Mouse (Mus musculus): ENCODE data around the gene Kcng1. TPM values are rescaled to one million over a fixed set of nuclear protein-coding genes. Genes with fewer than 3 reads are reported as not detected.

Gene Kcng1
- polyA plus RNA-seq, 1 experiment from 2014 or later = 0.76 TPM

GRCm38 (mm10) chr2:168242841-168243240 is 38.7 kb downstream of the Kcng1 start:
- H3K27ac ChIP-seq (replicated peaks; ENCODE audit: low read depth, low read length) = no peak overlapping the region
- H3K4me3 ChIP-seq (ENCODE audit: low read depth, low read length) = no peak overlapping the region
- 0 out of 2 replicates have a peak, but pooled peaks have one; percentile 31 for ATAC-seq (ENCODE audit: insufficient number of reproducible peaks, low FRiP score, low TSS enrichment, low read depth)
- no peaks in the 10 kb centered on the region for H3K9me3 ChIP-seq (ENCODE audit: control insufficient read depth, low read length)
- DNase-seq (ENCODE audit: low spot score) = no peak
- H3K27me3 ChIP-seq (ENCODE audit: control insufficient read depth, insufficient read depth, low read length) = no peaks in the 10 kb centered on the region
- H3K9ac ChIP-seq (ENCODE audit: low read length) = no peak overlapping the region
- H3K4me1 ChIP-seq (ENCODE audit: control insufficient read depth, insufficient read depth, low read length) = 0 out of 2 replicates have a peak, but pooled peaks cover 2% of the 10 kb centered on the region
- H3K4me2 ChIP-seq (ENCODE audit: low read depth, severe bottlenecking) = no peak overlapping the region
- no peaks in the 10 kb centered on the region for H3K36me3 ChIP-seq (ENCODE audit: control insufficient read depth, insufficient read depth, low read length)

GRCm38 (mm10) chr2:168238335-168238734 is 43.2 kb downstream of the Kcng1 start:
- no peaks in the 10 kb centered on the region for H3K4me1 ChIP-seq (ENCODE audit: control insufficient read depth, insufficient read depth, low read length)
- H3K9ac ChIP-seq (ENCODE audit: low read length) = no peak overlapping the region
- no peaks in the 10 kb centered on the region for H3K36me3 ChIP-seq (ENCODE audit: control insufficient read depth, insufficient read depth, low read length)
- H3K4me2 ChIP-seq (ENCODE audit: low read depth, severe bottlenecking) = no peak overlapping the region
- DNase-seq (ENCODE audit: low spot score) (no peak), ATAC-seq (ENCODE audit: insufficient number of reproducible peaks, low FRiP score, low TSS enrichment, low read depth) (no peak)
- no peak overlapping the region for H3K4me3 ChIP-seq (ENCODE audit: low read depth, low read length)
- 91% methylated on average over 4 of the region's 4 CpGs for WGBS
- no peaks in the 10 kb centered on the region for H3K27me3 ChIP-seq (ENCODE audit: control insufficient read depth, insufficient read depth, low read length)
- no peak overlapping the region for H3K27ac ChIP-seq (replicated peaks; ENCODE audit: low read depth, low read length)
- no peaks in the 10 kb centered on the region for H3K9me3 ChIP-seq (ENCODE audit: control insufficient read depth, low read length)

- DNase-seq (ENCODE audit: low spot score) (no peak), ATAC-seq (ENCODE audit: insufficient number of reproducible peaks, low FRiP score, low TSS enrichment, low read depth) (no peak)
- Histone ChIP-seq H3K4me2 (ENCODE audit: low read depth, severe bottlenecking) (no peak overlapping the region), H3K27ac (replicated peaks; ENCODE audit: low read depth, low read length) (no peak overlapping the region), H3K27me3 (ENCODE audit: control insufficient read depth, insufficient read depth, low read length) (no peaks in the 10 kb centered on the region), H3K9ac (ENCODE audit: low read length) (no peak overlapping the region), H3K4me3 (ENCODE audit: low read depth, low read length) (no peak overlapping the region), H3K36me3 (ENCODE audit: control insufficient read depth, insufficient read depth, low read length) (no peaks in the 10 kb centered on the region), H3K9me3 (ENCODE audit: control insufficient read depth, low read length) (no peaks in the 10 kb centered on the region), H3K4me1 (ENCODE audit: control insufficient read depth, insufficient read depth, low read length) (peaks cover 16% of the 10 kb centered on the region)
- WGBS = 92% methylated on average over 5 of the region's 5 CpGs
Observed at GRCm38 (mm10) chr2:168233286-168233685, 48.2 kb downstream of the Kcng1 start.

GRCm38 (mm10) chr2:168231471-168231829 is 50.1 kb downstream of the Kcng1 start:
- peak overlapping the region; percentile 99 for H3K4me2 ChIP-seq (ENCODE audit: low read depth, severe bottlenecking)
- peaks cover 2% of the 10 kb centered on the region; the same call in 1 of the 2 replicates for H3K36me3 ChIP-seq (ENCODE audit: control insufficient read depth, insufficient read depth, low read length)
- ATAC-seq (ENCODE audit: insufficient number of reproducible peaks, low FRiP score, low TSS enrichment, low read depth) (no peak), DNase-seq (ENCODE audit: low spot score) (no peak)
- peak overlapping the region; percentile 81 for H3K9ac ChIP-seq (ENCODE audit: low read length)
- no peaks in the 10 kb centered on the region for H3K27me3 ChIP-seq (ENCODE audit: control insufficient read depth, insufficient read depth, low read length)
- WGBS = 59% methylated on average over 33 of the region's 33 CpGs
- H3K27ac ChIP-seq (replicated peaks; ENCODE audit: low read depth, low read length) = no peak overlapping the region
- no peaks in the 10 kb centered on the region for H3K9me3 ChIP-seq (ENCODE audit: control insufficient read depth, low read length)
- H3K4me3 ChIP-seq (ENCODE audit: low read depth, low read length) = peak overlapping the region; percentile 100
- H3K4me1 ChIP-seq (ENCODE audit: control insufficient read depth, insufficient read depth, low read length) = peaks cover 16% of the 10 kb centered on the region

- DNase-seq (ENCODE audit: low spot score) (peak; percentile 28), ATAC-seq (ENCODE audit: insufficient number of reproducible peaks, low FRiP score, low TSS enrichment, low read depth) (no peak)
- Histone ChIP-seq H3K9ac (ENCODE audit: low read length) (peak overlapping the region; percentile 81), H3K27me3 (ENCODE audit: control insufficient read depth, insufficient read depth, low read length) (no peaks in the 10 kb centered on the region), H3K36me3 (ENCODE audit: control insufficient read depth, insufficient read depth, low read length) (peaks cover 4% of the 10 kb centered on the region; the same call in 1 of the 2 replicates), H3K4me3 (ENCODE audit: low read depth, low read length) (peak overlapping the region; percentile 100), H3K4me1 (ENCODE audit: control insufficient read depth, insufficient read depth, low read length) (peaks cover 16% of the 10 kb centered on the region), H3K9me3 (ENCODE audit: control insufficient read depth, low read length) (no peaks in the 10 kb centered on the region), H3K27ac (replicated peaks; ENCODE audit: low read depth, low read length) (peak overlapping the region; percentile 83), H3K4me2 (ENCODE audit: low read depth, severe bottlenecking) (peak overlapping the region; percentile 99)
- 4% methylated on average over 98 of the region's 105 CpGs for WGBS
Observed at GRCm38 (mm10) chr2:168230773-168231470, 50.6 kb downstream of the Kcng1 start.

- Histone ChIP-seq H3K9me3 (ENCODE audit: control insufficient read depth, low read length) (no peaks in the 10 kb centered on the region), H3K4me1 (ENCODE audit: control insufficient read depth, insufficient read depth, low read length) (peaks cover 16% of the 10 kb centered on the region), H3K27ac (replicated peaks; ENCODE audit: low read depth, low read length) (peak within 1 kb of the TSS; percentile 83), H3K36me3 (ENCODE audit: control insufficient read depth, insufficient read depth, low read length) (peaks cover 9% of the 10 kb centered on the region; the same call in 1 of the 2 replicates), H3K4me3 (ENCODE audit: low read depth, low read length) (peak within 1 kb of the TSS; percentile 100), H3K9ac (ENCODE audit: low read length) (peak within 1 kb of the TSS; percentile 81), H3K27me3 (ENCODE audit: control insufficient read depth, insufficient read depth, low read length) (no peaks in the 10 kb centered on the region), H3K4me2 (ENCODE audit: low read depth, severe bottlenecking) (peak within 1 kb of the TSS; percentile 99)
- ATAC-seq (ENCODE audit: insufficient number of reproducible peaks, low FRiP score, low TSS enrichment, low read depth) (peak; percentile 61; the same call in 1 of the 2 replicates), DNase-seq (ENCODE audit: low spot score) (peak; percentile 89)
- under 1% methylated on average over 70 of the region's 73 CpGs for WGBS
Observed at GRCm38 (mm10) chr2:168230026-168230728, 51.4 kb downstream of the Kcng1 start, which contains the start of the genes Gm20716, Dpm1 and Mocs3. Gene Gm20716 (minus strand): TSS chr2:168230364. Gene Dpm1 (minus strand): TSS chr2:168230591. Gene Mocs3 (plus strand): TSS chr2:168230622.

- H3K4me1 ChIP-seq (ENCODE audit: control insufficient read depth, insufficient read depth, low read length) = peaks cover 16% of the 10 kb centered on the region
- H3K4me2 ChIP-seq (ENCODE audit: low read depth, severe bottlenecking) = peak overlapping the region; percentile 99
- no peaks in the 10 kb centered on the region for H3K27me3 ChIP-seq (ENCODE audit: control insufficient read depth, insufficient read depth, low read length)
- peak overlapping the region; percentile 81 for H3K9ac ChIP-seq (ENCODE audit: low read length)
- no peak overlapping the region for H3K27ac ChIP-seq (replicated peaks; ENCODE audit: low read depth, low read length)
- ATAC-seq (ENCODE audit: insufficient number of reproducible peaks, low FRiP score, low TSS enrichment, low read depth) (0 out of 2 replicates have a peak, but pooled peaks have one; percentile 17), DNase-seq (ENCODE audit: low spot score) (peak; percentile 36)
- H3K9me3 ChIP-seq (ENCODE audit: control insufficient read depth, low read length) = no peaks in the 10 kb centered on the region
- WGBS = 21% methylated on average over 41 of the region's 41 CpGs
- H3K4me3 ChIP-seq (ENCODE audit: low read depth, low read length) = peak overlapping the region; percentile 100
- H3K36me3 ChIP-seq (ENCODE audit: control insufficient read depth, insufficient read depth, low read length) = peaks cover 16% of the 10 kb centered on the region; the same call in 1 of the 2 replicates
Observed at GRCm38 (mm10) chr2:168229116-168230025, 52.2 kb downstream of the Kcng1 start.

GRCm38 (mm10) chr2:168223326-168223725 is 58.2 kb downstream of the Kcng1 start:
- Histone ChIP-seq H3K27me3 (ENCODE audit: control insufficient read depth, insufficient read depth, low read length) (no peaks in the 10 kb centered on the region), H3K4me1 (ENCODE audit: control insufficient read depth, insufficient read depth, low read length) (no peaks in the 10 kb centered on the region), H3K4me2 (ENCODE audit: low read depth, severe bottlenecking) (no peak overlapping the region), H3K4me3 (ENCODE audit: low read depth, low read length) (no peak overlapping the region), H3K9me3 (ENCODE audit: control insufficient read depth, low read length) (no peaks in the 10 kb centered on the region), H3K36me3 (ENCODE audit: control insufficient read depth, insufficient read depth, low read length) (peaks cover 30% of the 10 kb centered on the region), H3K9ac (ENCODE audit: low read length) (no peak overlapping the region), H3K27ac (replicated peaks; ENCODE audit: low read depth, low read length) (no peak overlapping the region)
- WGBS = 88% methylated on average over 6 of the region's 6 CpGs
- DNase-seq (ENCODE audit: low spot score) (no peak), ATAC-seq (ENCODE audit: insufficient number of reproducible peaks, low FRiP score, low TSS enrichment, low read depth) (no peak)
